ENCODE assay signal across 8 mouse cellular contexts in genomic region chr4:133451536-133451935, GRCm38 (mm10). TPM values are rescaled to one million over a fixed set of nuclear protein-coding genes. Genes with fewer than 3 reads are reported as not detected.
DNase-seq lines count a peak whose midpoint lies in the region; ATAC-seq and TF ChIP-seq lines count a peak whose summit lies in the region.

No protein-coding gene starts in this region.

- H3K4me2 ChIP-seq in lung, embryonic 14.5 days = no peak overlapping the region

- DNase-seq in B cell, adult 2 months = peak; percentile 91 to 92
- DNase-seq in MEL-GATA-1-ER (ENCODE audit: extremely low read depth, low read depth) = peak; percentile 52
- peak; percentile 82 for DNase-seq in cerebellum, adult 9-10 months
- peak; percentile 83 for DNase-seq in gastrocnemius, adult 2 months
- peak; percentile 60 for DNase-seq in large intestine, adult 2 months (ENCODE audit: low read depth, low spot score)
- DNase-seq in lung, embryonic 14.5 days = peak; percentile 95
- DNase-seq in right cerebral cortex, postnatal 25 days = peak; percentile 75
- DNase-seq in urinary bladder, postnatal 25 days (ENCODE audit: low spot score) = peak; percentile 89

- no peak overlapping the region for H3K27ac ChIP-seq in gastrocnemius, adult 2 months
- H3K27ac ChIP-seq in lung, embryonic 14.5 days (ENCODE audit: low read depth) = no peak overlapping the region

- no peak overlapping the region for H3K4me3 ChIP-seq in gastrocnemius, adult 2 months
- no peak overlapping the region for H3K4me3 ChIP-seq in lung, embryonic 14.5 days (ENCODE audit: low read depth, low read length)

- no peaks in the 10 kb centered on the region for H3K27me3 ChIP-seq in lung, embryonic 14.5 days (ENCODE audit: insufficient read depth, low read length)

- H3K4me1 ChIP-seq in lung, embryonic 14.5 days (ENCODE audit: insufficient read depth) = no peaks in the 10 kb centered on the region

- TF ChIP-seq CTCF in gastrocnemius, adult 2 months (IDR thresholded peaks at IDR 0.05) = peak; percentile 98
- peak; percentile 98 for TF ChIP-seq CTCF in lung, embryonic 14.5 days (IDR thresholded peaks at IDR 0.05; ENCODE audit: low read depth)

- WGBS in large intestine, adult 2 months = 4% methylated on average over 10 of the region's 10 CpGs
- 6% methylated on average over 10 of the region's 10 CpGs for WGBS in lung, embryonic 14.5 days

- intact Hi-C loops in gastrocnemius, adult 2 months (cut with DNase I) = loop anchor here (2.0 kb wide), 1 partner anchor 143 kb away; no protein-coding TSS in a partner anchor

- ATAC-seq in lung, embryonic 14.5 days (ENCODE audit: insufficient read depth) = no peak

- no peak overlapping the region for H3K9ac ChIP-seq in lung, embryonic 14.5 days

- no peaks in the 10 kb centered on the region for H3K36me3 ChIP-seq in lung, embryonic 14.5 days (ENCODE audit: insufficient read depth)

- no peaks in the 10 kb centered on the region for H3K9me3 ChIP-seq in lung, embryonic 14.5 days (ENCODE audit: low read depth, low read length)

RNA-seq across cellular contexts. Expression of gene Tent5b, which starts 28.4 kb away (rescaled TPM):
- total RNA-seq in gastrocnemius, adult 2 months (2021) = 1 to 10 TPM; 1.1 TPM
- 5.1 and 5.2 TPM in 2 replicates for polyA plus RNA-seq in large intestine, adult 2 months (2012; rRNA removed)
- polyA plus RNA-seq in lung, embryonic 14.5 days (2014; fragmentation: Nextera tagmentation; extraction: Ambion mirVana) = 0.41 and 0.42 TPM in 2 replicates

RNA-seq across cellular contexts. Expression of gene Trnp1, which starts 46.8 kb away (rescaled TPM):
- total RNA-seq in gastrocnemius, adult 2 months (2021) = under 1 TPM; 0.36 to 0.61 TPM
- polyA plus RNA-seq in large intestine, adult 2 months (2012; rRNA removed) = 6.5 and 7.9 TPM in 2 replicates
- 1.1 and 1.3 TPM in 2 replicates for polyA plus RNA-seq in lung, embryonic 14.5 days (2014; fragmentation: Nextera tagmentation; extraction: Ambion mirVana)
